Mouse (Mus musculus): Measurements from ENCODE around the gene Lbp. TPM values are rescaled to one million over a fixed set of nuclear protein-coding genes. Genes with fewer than 3 reads are reported as not detected.

Gene Lbp
- polyA plus RNA-seq, 1 experiment from 2014 or later = 2.3 TPM

- H3K27ac ChIP-seq (replicated peaks) = peak overlapping the region; percentile 61
- 41% methylated on average over 13 of the region's 13 CpGs for WGBS
- no peaks in the 10 kb centered on the region for H3K27me3 ChIP-seq (replicated peaks)
- H3K4me1 ChIP-seq = peaks cover 46% of the 10 kb centered on the region
- H3K4me2 ChIP-seq = peak overlapping the region; percentile 62
- H3K9ac ChIP-seq (replicated peaks) = peak overlapping the region; percentile 20; the same call in 1 of the 2 replicates
- peak; percentile 30; the same call in 1 of the 2 replicates for ATAC-seq (ENCODE audit: low FRiP score)
- peak overlapping the region; percentile 10; the same call in 1 of the 2 replicates for H3K4me3 ChIP-seq (replicated peaks)
- H3K36me3 ChIP-seq = peaks cover 29% of the 10 kb centered on the region
- no peaks in the 10 kb centered on the region for H3K9me3 ChIP-seq (replicated peaks)
Measured at GRCm38 (mm10) chr2:158379354-158380078, 73.2 kb downstream of the Lbp start.

Other genes starting within 250 kb of the Lbp start
- 7.8 and 13.9 TPM in 2 replicates for gene Tgm2, start 160.1 kb upstream of the Lbp start, polyA plus RNA-seq (2015; fragmentation: Nextera tagmentation; extraction: Ambion mirVana)
- gene D630003M21Rik, start 77.3 kb upstream of the Lbp start, polyA plus RNA-seq (2015; fragmentation: Nextera tagmentation; extraction: Ambion mirVana) = 2.4 and 2.5 TPM in 2 replicates
- gene Bpi, start 48.4 kb upstream of the Lbp start, polyA plus RNA-seq (2015; fragmentation: Nextera tagmentation; extraction: Ambion mirVana) = not detected in 2 replicates
- gene Snhg11, start 69.1 kb downstream of the Lbp start, polyA plus RNA-seq (2015; fragmentation: Nextera tagmentation; extraction: Ambion mirVana) = 898 and 1,236 TPM in 2 replicates
- gene Ralgapb, start 103.4 kb downstream of the Lbp start, polyA plus RNA-seq (2015; fragmentation: Nextera tagmentation; extraction: Ambion mirVana) = 20.9 and 24.5 TPM in 2 replicates
- gene Adig, start 196.1 kb downstream of the Lbp start, polyA plus RNA-seq (2015; fragmentation: Nextera tagmentation; extraction: Ambion mirVana) = not detected in 2 replicates
- gene Arhgap40, start 206.3 kb downstream of the Lbp start, polyA plus RNA-seq (2015; fragmentation: Nextera tagmentation; extraction: Ambion mirVana) = 0.75 and 1.2 TPM in 2 replicates